Mouse (Mus musculus): Measurements from ENCODE around the gene Gm9918.

DNA sequence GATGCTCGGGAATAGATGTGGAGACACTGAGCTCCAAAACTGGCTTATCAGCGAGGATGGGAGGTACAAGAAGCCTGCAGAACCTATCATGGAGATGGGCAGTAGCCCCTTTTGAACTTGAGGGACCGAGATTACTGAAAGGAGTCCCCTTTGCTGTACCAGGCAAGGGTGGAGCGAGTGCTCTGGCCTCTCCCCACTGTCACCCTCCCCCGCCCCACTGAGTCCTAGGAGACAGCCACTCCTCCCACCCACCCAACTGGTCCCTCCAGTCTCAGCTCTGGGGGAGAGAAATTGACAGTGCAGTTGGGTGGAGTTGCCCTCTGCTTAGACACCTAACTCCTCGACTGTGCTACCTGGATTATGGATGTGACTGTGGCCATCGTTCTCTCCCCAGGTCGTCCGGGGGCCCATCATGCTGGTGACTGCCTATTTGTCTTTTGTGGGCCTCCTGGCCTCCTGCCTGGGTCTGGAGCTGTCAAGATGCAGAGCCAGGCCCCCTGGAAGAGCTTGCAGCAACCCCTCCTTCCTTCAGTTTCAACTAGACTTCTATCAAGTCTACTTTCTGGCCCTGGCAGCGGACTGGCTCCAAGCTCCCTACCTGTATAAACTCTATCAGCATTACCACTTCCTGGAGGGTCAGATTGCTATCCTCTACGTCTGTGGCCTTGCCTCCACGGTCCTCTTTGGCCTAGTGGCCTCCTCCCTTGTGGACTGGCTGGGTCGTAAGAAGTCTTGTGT lies 9.6 kb downstream of the Gm9918 start:
- no peak for TF ChIP-seq CTCF (IDR thresholded peaks at IDR 0.05; ENCODE audit: low read depth, low read length)
- no peak for TF ChIP-seq POLR2AphosphoS5 (IDR thresholded peaks at IDR 0.05; ENCODE audit: insufficient replicate concordance, low read depth, low read length)
- TF ChIP-seq GATA1 (IDR thresholded peaks at IDR 0.05; ENCODE audit: borderline replicate concordance, low read length) = no peak
- TF ChIP-seq GATA2 (IDR thresholded peaks at IDR 0.05; ENCODE audit: borderline replicate concordance, low read depth, low read length) = no peak
- TF ChIP-seq TAL1 (conservative IDR thresholded peaks at IDR 0.05; ENCODE audit: low read depth, low read length) = no peak
